Mouse (Mus musculus) kidney, adult 2 months (tissue): Measurements from ENCODE around the gene Recql5. TPM values are rescaled to one million over a fixed set of nuclear protein-coding genes. Genes with fewer than 3 reads are reported as not detected.

Experiments used
- DNase-seq: peaks from one replicate; pipeline ENCODE4 v3.0.0; 2021
- H3K27ac ChIP-seq: fragments of 200-500 bp; 2 replicates; pipeline ENCODE4 v1.5.1; 2012; ENCODE audit warnings: low read depth, low read length, control low read depth, inconsistent platforms; ENCODE audit not compliant: insufficient read depth
- H3K27me3 ChIP-seq: fragments of 200-500 bp; replicated peaks from 2 replicates; pipeline ENCODE4 v1.6.1; 2012; ENCODE audit warnings: mild to moderate bottlenecking, moderate library complexity, low read length, inconsistent platforms; ENCODE audit not compliant: control insufficient read depth, insufficient read depth
- H3K36me3 ChIP-seq: fragments of 200-500 bp; 2 replicates; pipeline ENCODE4 v1.6.1; 2012; ENCODE audit warnings: mild to moderate bottlenecking, moderate library complexity, low read length, inconsistent platforms; ENCODE audit not compliant: control insufficient read depth, insufficient read depth
- H3K4me1 ChIP-seq: fragments of 200-500 bp; 2 replicates; pipeline ENCODE4 v1.6.1; 2011; ENCODE audit warnings: low read length; ENCODE audit not compliant: control insufficient read depth, insufficient read depth
- H3K4me3 ChIP-seq: fragments of 200-500 bp; 2 replicates; pipeline ENCODE4 v1.5.1; 2011; ENCODE audit warnings: mild to moderate bottlenecking, low read depth, low read length, control low read depth; ENCODE audit not compliant: insufficient read depth
- CTCF ChIP-seq: fragments of 200-500 bp; conservative IDR thresholded peaks from 2 replicates; pipeline ENCODE4 v1.5.1; 2011; ENCODE audit warnings: low read depth, mild to moderate bottlenecking, control low read depth, low read length, moderate library complexity, mixed read lengths; ENCODE audit not compliant: insufficient read depth, insufficient read length
- POLR2A ChIP-seq: fragments of 200-500 bp; IDR thresholded peaks from one replicate; pipeline ENCODE4 v1.6.1; 2011; ENCODE audit warnings: low read depth, low read length, control low read depth
- WGBS: fragments of 180-500 bp; shearing (Covaris S2); methylation state at CpG from one replicate; pipeline ENCODE4 v1.1.7; 2018; 5-methylcytosine and 5-hydroxymethylcytosine counted together
- polyA plus RNA-seq: library from polyadenylated mRNA; depleted of rRNA; stranded (reverse); fragments of >200 nt; gene quantifications from 2 replicates; pipeline ENCODE4 v1.2.3, GENCODE M21; 2012

The Recql5 gene
- polyA plus RNA-seq, 1 experiment = 16.9 TPM

- H3K4me1 ChIP-seq = no peaks in the 10 kb centered on the region
- no peaks in the 10 kb centered on the region for H3K27me3 ChIP-seq
- TF ChIP-seq POLR2A = no peak
- no peak for TF ChIP-seq CTCF
- no peaks in the 10 kb centered on the region for H3K36me3 ChIP-seq
- WGBS = 75% methylated on average over 6 of the region's 6 CpGs
- no peak for DNase-seq
- no peak overlapping the region for H3K27ac ChIP-seq
- no peak overlapping the region for H3K4me3 ChIP-seq
Observed at GRCm38 (mm10) chr11:115892213-115892612, 41.1 kb downstream of the Recql5 start.

- Histone ChIP-seq H3K4me3 (no peak overlapping the region), H3K4me1 (no peaks in the 10 kb centered on the region), H3K27me3 (no peaks in the 10 kb centered on the region), H3K27ac (no peak overlapping the region), H3K36me3 (no peaks in the 10 kb centered on the region)
- DNase-seq = peak; percentile 23
- TF ChIP-seq POLR2A = no peak
- no peak for TF ChIP-seq CTCF
- 80% methylated on average over 6 of the region's 6 CpGs for WGBS
Observed at GRCm38 (mm10) chr11:115889159-115889558, 44.1 kb downstream of the Recql5 start.

- Histone ChIP-seq H3K27me3 (no peaks in the 10 kb centered on the region), H3K27ac (no peak overlapping the region), H3K36me3 (no peaks in the 10 kb centered on the region), H3K4me3 (no peak overlapping the region), H3K4me1 (no peaks in the 10 kb centered on the region)
- WGBS = 93% methylated on average over 5 of the region's 5 CpGs
- no peak for DNase-seq
- TF ChIP-seq POLR2A = no peak
- no peak for TF ChIP-seq CTCF
Observed at GRCm38 (mm10) chr11:115888020-115888419, 45.3 kb downstream of the Recql5 start.

- Histone ChIP-seq H3K4me1 (no peaks in the 10 kb centered on the region), H3K27ac (no peak overlapping the region), H3K36me3 (no peaks in the 10 kb centered on the region), H3K27me3 (no peaks in the 10 kb centered on the region), H3K4me3 (no peak overlapping the region)
- WGBS = 90% methylated on average over 11 of the region's 11 CpGs
- TF ChIP-seq POLR2A = no peak
- TF ChIP-seq CTCF = no peak
- DNase-seq = no peak
Observed at GRCm38 (mm10) chr11:115886446-115886845, 46.8 kb downstream of the Recql5 start.

GRCm38 (mm10) chr11:115885281-115885680, 48.0 kb downstream of the Recql5 start:
- no peak for DNase-seq
- no peak overlapping the region for H3K27ac ChIP-seq
- H3K36me3 ChIP-seq = no peaks in the 10 kb centered on the region
- H3K27me3 ChIP-seq = no peaks in the 10 kb centered on the region
- no peak overlapping the region for H3K4me3 ChIP-seq
- WGBS = 77% methylated on average over 11 of the region's 11 CpGs
- no peaks in the 10 kb centered on the region for H3K4me1 ChIP-seq
- TF ChIP-seq CTCF = no peak
- no peak for TF ChIP-seq POLR2A

GRCm38 (mm10) chr11:115884361-115884760, 48.9 kb downstream of the Recql5 start:
- no peaks in the 10 kb centered on the region for H3K27me3 ChIP-seq
- no peak overlapping the region for H3K27ac ChIP-seq
- H3K36me3 ChIP-seq = no peaks in the 10 kb centered on the region
- no peak for TF ChIP-seq CTCF
- no peak for TF ChIP-seq POLR2A
- DNase-seq = peak; percentile 78
- H3K4me3 ChIP-seq = no peak overlapping the region
- H3K4me1 ChIP-seq = no peaks in the 10 kb centered on the region
- 74% methylated on average over 3 of the region's 3 CpGs for WGBS

GRCm38 (mm10) chr11:115883251-115883650, 50.0 kb downstream of the Recql5 start:
- no peak overlapping the region for H3K27ac ChIP-seq
- WGBS = 36% methylated on average over 17 of the region's 17 CpGs
- no peak overlapping the region for H3K4me3 ChIP-seq

GRCm38 (mm10) chr11:115881002-115881401, 52.3 kb downstream of the Recql5 start:
- TF ChIP-seq POLR2A = no peak
- TF ChIP-seq CTCF = peak; percentile 75
- Histone ChIP-seq H3K27ac (no peak overlapping the region), H3K4me3 (no peak overlapping the region), H3K36me3 (no peaks in the 10 kb centered on the region), H3K27me3 (no peaks in the 10 kb centered on the region), H3K4me1 (peaks cover 3% of the 10 kb centered on the region; the same call in 1 of the 2 replicates)
- DNase-seq = peak; percentile 41
- 39% methylated on average over 5 of the region's 5 CpGs for WGBS

More at GRCm38 (mm10) chr11:115883251-115883650, 50.0 kb downstream of the Recql5 start:
- Histone ChIP-seq H3K36me3 (no peaks in the 10 kb centered on the region), H3K27me3 (no peaks in the 10 kb centered on the region), H3K4me1 (no peaks in the 10 kb centered on the region)
- TF ChIP-seq POLR2A (no peak), CTCF (no peak)
- DNase-seq = no peak
